Mouse (Mus musculus) small intestine, adult 2 months (tissue): ENCODE measurements around the gene Map2k4. TPM values are rescaled to one million over a fixed set of nuclear protein-coding genes. Genes with fewer than 3 reads are reported as not detected.

Experiments
- H3K27ac ChIP-seq: fragments of 200-500 bp; 2 replicates; pipeline ENCODE4 v1.5.1; 2012; ENCODE audit warnings: low read depth, low read length, control low read depth, inconsistent platforms; ENCODE audit not compliant: insufficient read depth
- H3K27me3 ChIP-seq: fragments of 200-500 bp; 2 replicates; pipeline ENCODE4 v1.6.1; 2012; ENCODE audit warnings: mild to moderate bottlenecking, moderate library complexity, low read length, inconsistent platforms; ENCODE audit not compliant: control insufficient read depth, insufficient read depth
- H3K36me3 ChIP-seq: fragments of 200-500 bp; 2 replicates; pipeline ENCODE4 v1.6.1; 2012; ENCODE audit warnings: mild to moderate bottlenecking, low read length, control low read depth, inconsistent platforms; ENCODE audit not compliant: control insufficient read depth, insufficient read depth
- H3K4me1 ChIP-seq: fragments of 200-500 bp; 2 replicates; pipeline ENCODE4 v1.6.1; 2012; ENCODE audit warnings: low read length, inconsistent platforms, mixed read lengths; ENCODE audit not compliant: control insufficient read depth, insufficient read depth, insufficient read length
- H3K4me3 ChIP-seq: fragments of 200-500 bp; 2 replicates; pipeline ENCODE4 v1.5.1; 2012; ENCODE audit warnings: low read depth, mild to moderate bottlenecking, control low read depth, inconsistent platforms, low read length, moderate library complexity
- CTCF ChIP-seq: fragments of 200-500 bp; IDR thresholded peaks from 2 replicates; pipeline ENCODE4 v1.5.1; 2012; ENCODE audit warnings: low read depth, mild to moderate bottlenecking, control low read depth, inconsistent platforms, low read length, moderate library complexity, mixed read lengths; ENCODE audit not compliant: insufficient replicate concordance, insufficient read length; ENCODE audit errors: extremely low read depth
- POLR2A ChIP-seq: fragments of 200-500 bp; IDR thresholded peaks from 2 replicates; pipeline ENCODE4 v1.6.1; 2012; ENCODE audit warnings: low read depth, mild to moderate bottlenecking, control low read depth, inconsistent platforms, low read length, moderate library complexity
- WGBS: fragments of 180-500 bp; shearing (Covaris S2); methylation state at CpG from one replicate; pipeline ENCODE4 v1.1.7; 2018; 5-methylcytosine and 5-hydroxymethylcytosine counted together
- polyA plus RNA-seq: library from polyadenylated mRNA; depleted of rRNA; stranded (reverse); fragments of >200 nt; gene quantifications from 2 replicates; pipeline ENCODE4 v1.2.3, GENCODE M21; 2012

Gene Map2k4
- polyA plus RNA-seq, 1 experiment, result 13.6 TPM

DNA sequence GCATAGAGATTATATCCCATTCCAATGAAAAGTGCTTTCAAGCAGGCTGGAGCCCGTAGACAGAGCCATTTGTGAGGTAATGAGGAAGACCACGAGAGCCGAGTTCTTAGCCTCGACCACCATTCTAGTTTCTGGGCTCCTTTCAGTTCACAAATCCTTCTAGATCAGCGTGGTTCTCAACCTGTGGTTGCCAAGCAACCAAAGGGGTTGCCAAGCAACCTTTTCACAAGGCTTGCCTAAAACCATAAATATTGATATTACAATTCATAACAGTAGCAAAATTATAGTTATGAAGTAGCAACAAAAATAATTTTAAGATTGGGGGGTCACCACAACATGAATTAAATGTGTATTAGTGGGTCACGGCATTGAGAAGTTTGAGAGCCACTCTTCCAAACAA lies 123.2 kb downstream of the Map2k4 start:
- TF ChIP-seq CTCF, result no peak
- TF ChIP-seq POLR2A, result no peak
- WGBS, result 66% methylated on average over 6 of the region's 6 CpGs
- no peak overlapping the region for H3K27ac ChIP-seq

GRCm38 (mm10) chr11:65661790-65662522 lies 126.1 kb downstream of the Map2k4 start:
- Histone ChIP-seq H3K4me1 (no peaks in the 10 kb centered on the region), H3K36me3 (no peaks in the 10 kb centered on the region), H3K27ac (no peak overlapping the region), H3K4me3 (no peak overlapping the region), H3K27me3 (no peaks in the 10 kb centered on the region)
- TF ChIP-seq CTCF, result no peak
- no peak for TF ChIP-seq POLR2A
- 52% methylated on average over 8 of the region's 8 CpGs for WGBS

More for the DNA sequence above, 123.2 kb downstream of the Map2k4 start:
- Histone ChIP-seq H3K4me1 (no peaks in the 10 kb centered on the region), H3K4me3 (no peak overlapping the region), H3K27me3 (no peaks in the 10 kb centered on the region), H3K36me3 (no peaks in the 10 kb centered on the region)

DNA sequence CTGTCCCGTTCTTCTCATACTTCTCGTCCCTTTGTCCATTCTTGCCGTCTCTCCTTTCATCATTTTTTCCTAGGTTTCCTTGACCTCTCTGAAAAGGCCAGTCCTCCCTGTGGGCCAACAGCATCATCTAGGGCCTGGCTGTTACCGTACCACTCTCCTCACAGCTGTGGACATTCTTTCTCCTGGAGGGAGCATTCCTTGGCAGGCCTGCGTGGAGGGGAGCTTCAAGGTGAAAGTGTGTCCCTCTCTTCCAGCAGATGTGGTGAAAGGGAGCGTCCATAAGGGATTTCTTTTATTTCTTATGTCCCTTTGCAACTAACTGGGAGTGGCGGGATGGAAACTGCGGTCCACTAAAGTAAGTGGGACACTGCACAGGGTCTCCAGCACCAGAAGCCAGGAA lies 134.2 kb downstream of the Map2k4 start:
- 83% methylated on average over 8 of the region's 8 CpGs for WGBS
- H3K4me3 ChIP-seq, result no peak overlapping the region
- H3K4me1 ChIP-seq, result no peaks in the 10 kb centered on the region
- TF ChIP-seq CTCF, result no peak
- no peak for TF ChIP-seq POLR2A
- H3K36me3 ChIP-seq, result no peaks in the 10 kb centered on the region
- no peaks in the 10 kb centered on the region for H3K27me3 ChIP-seq
- H3K27ac ChIP-seq, result no peak overlapping the region

GRCm38 (mm10) chr11:65651426-65651825 lies 136.7 kb downstream of the Map2k4 start:
- no peak for TF ChIP-seq POLR2A
- WGBS, result 53% methylated on average over 7 of the region's 7 CpGs
- Histone ChIP-seq H3K4me1 (no peaks in the 10 kb centered on the region), H3K36me3 (no peaks in the 10 kb centered on the region), H3K27ac (no peak overlapping the region), H3K4me3 (no peak overlapping the region), H3K27me3 (no peaks in the 10 kb centered on the region)

DNA sequence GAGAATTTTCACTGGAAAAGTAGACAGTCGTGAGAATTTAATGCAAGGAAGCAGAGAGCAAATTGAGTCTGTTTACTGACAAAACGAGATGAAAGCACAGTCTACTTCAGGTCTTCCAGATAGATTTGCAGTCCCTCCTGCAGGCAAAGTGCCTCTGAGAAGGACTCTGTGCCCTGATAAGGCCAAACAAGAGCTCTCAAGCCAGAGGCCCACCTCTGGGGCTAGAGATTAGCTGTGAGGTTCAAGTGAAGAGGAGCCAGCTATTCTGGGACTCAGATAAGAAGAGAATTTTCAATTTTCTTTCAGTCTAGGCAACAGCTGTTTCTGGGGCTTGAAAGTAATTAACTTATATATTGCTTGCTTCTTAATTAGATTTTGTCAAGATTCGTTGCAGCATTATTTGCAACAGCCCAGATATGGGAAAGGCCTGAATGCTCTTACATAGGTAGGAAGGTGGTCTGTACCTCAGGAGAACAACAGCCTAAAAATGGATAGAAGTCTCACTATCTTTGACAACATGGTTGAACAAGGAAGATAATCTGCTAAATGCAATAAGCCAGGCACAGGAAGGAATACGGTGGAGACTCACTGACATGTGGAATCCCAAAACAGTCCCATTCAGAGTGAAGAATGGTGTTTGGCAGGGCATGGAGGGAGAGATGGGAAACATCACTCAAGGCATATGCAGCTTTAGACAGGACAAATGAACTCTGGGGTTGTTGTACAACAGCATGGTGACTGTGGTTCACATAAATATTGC lies 138.0 kb downstream of the Map2k4 start:
- Histone ChIP-seq H3K27ac (no peak overlapping the region), H3K36me3 (no peaks in the 10 kb centered on the region), H3K4me1 (no peaks in the 10 kb centered on the region), H3K4me3 (no peak overlapping the region), H3K27me3 (no peaks in the 10 kb centered on the region)
- TF ChIP-seq CTCF (no peak), POLR2A (no peak)
- WGBS, result 38% methylated on average over 4 of the region's 4 CpGs

DNA sequence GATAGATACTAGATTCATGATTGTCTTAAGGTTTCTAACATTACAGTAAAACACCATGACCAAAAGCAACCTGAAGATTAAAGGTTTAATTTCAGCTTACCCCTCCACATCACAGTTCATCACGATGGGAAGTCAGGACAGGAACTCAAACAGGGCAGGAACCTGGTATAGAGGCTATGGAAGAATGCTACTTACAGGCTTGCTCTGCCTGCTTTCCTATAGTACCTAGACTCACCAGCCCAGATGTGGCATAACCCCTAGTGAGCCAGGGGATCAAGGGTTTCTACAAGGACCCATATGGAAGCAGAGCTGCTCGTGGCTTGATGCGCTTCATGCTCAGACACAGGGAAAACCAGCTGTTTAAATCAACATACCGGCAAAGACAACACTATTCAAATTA lies 138.6 kb downstream of the Map2k4 start:
- TF ChIP-seq CTCF, result no peak
- TF ChIP-seq POLR2A, result no peak
- no peak overlapping the region for H3K27ac ChIP-seq

GRCm38 (mm10) chr11:65646314-65646713 lies 141.8 kb downstream of the Map2k4 start:
- Histone ChIP-seq H3K4me1 (no peaks in the 10 kb centered on the region), H3K27ac (no peak overlapping the region), H3K27me3 (no peaks in the 10 kb centered on the region), H3K36me3 (no peaks in the 10 kb centered on the region), H3K4me3 (no peak overlapping the region)
- TF ChIP-seq POLR2A (no peak), CTCF (no peak)
- 76% methylated on average over 5 of the region's 5 CpGs for WGBS

More for the DNA sequence above, 138.6 kb downstream of the Map2k4 start:
- 73% methylated on average over 4 of the region's 4 CpGs for WGBS
- no peaks in the 10 kb centered on the region for H3K27me3 ChIP-seq
- H3K4me1 ChIP-seq, result no peaks in the 10 kb centered on the region
- no peaks in the 10 kb centered on the region for H3K36me3 ChIP-seq
- H3K4me3 ChIP-seq, result no peak overlapping the region
